Mouse (Mus musculus): Measurements from ENCODE around the gene Gbp4.
"Not testable (repeated sequence)": the region's sequence is repeated elsewhere in the genome, so short reads cannot be mapped to it uniquely, and the experiment has no call there.

Gene Gbp4

GRCm38 (mm10) chr5:105115740-105116139 lies 23.6 kb downstream of the Gbp4 start:
- H3K4me1 ChIP-seq (replicated peaks; ENCODE audit: low read depth, low read length) = no peaks in the 10 kb centered on the region; the same call in 1 of the 2 replicates
- H3K4me3 ChIP-seq (replicated peaks; ENCODE audit: low read length) = no peak overlapping the region
- no peak for TF ChIP-seq POU5F1 (IDR thresholded peaks at IDR 0.05; ENCODE audit: borderline replicate concordance, low read length)
- no peak for TF ChIP-seq NANOG (IDR thresholded peaks at IDR 0.05; ENCODE audit: borderline replicate concordance, low read length)
- no peak for TF ChIP-seq CTCF (conservative IDR thresholded peaks at IDR 0.05; ENCODE audit: low read length)
- H3K9me3 ChIP-seq (ENCODE audit: low read length) = peaks cover 32% of the 10 kb centered on the region
- no peaks in the 10 kb centered on the region for H3K27me3 ChIP-seq (ENCODE audit: insufficient read depth, low read length)
- no peaks in the 10 kb centered on the region for H3K36me3 ChIP-seq (ENCODE audit: insufficient read depth, low read length)

DNA sequence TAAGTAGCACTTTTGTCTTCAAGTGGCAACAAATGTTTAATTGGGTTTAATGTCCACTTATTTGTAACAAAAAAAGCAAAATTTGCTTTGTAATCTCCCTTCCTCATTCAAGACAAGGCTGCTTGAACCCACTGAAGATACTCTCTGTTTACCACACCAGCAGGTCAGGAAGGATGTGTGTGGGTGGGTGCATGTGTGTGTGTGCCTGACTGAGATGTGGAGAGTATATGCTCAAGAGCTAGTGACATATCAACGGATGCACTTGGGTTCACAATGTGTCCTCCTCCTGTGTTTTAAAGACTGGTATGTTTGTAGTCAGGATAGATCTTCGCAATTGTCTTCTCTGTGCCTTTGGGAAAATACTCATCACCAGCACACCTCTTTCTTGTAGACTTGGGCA lies 24.7 kb downstream of the Gbp4 start:
- no peak overlapping the region for H3K4me3 ChIP-seq (replicated peaks; ENCODE audit: low read length)
- H3K4me1 ChIP-seq (replicated peaks; ENCODE audit: low read depth, low read length) = peaks cover 6% of the 10 kb centered on the region; the same call in 1 of the 2 replicates
- H3K9me3 ChIP-seq (ENCODE audit: low read length) = peaks cover 32% of the 10 kb centered on the region
- TF ChIP-seq NANOG (IDR thresholded peaks at IDR 0.05; ENCODE audit: borderline replicate concordance, low read length) (no peak), CTCF (conservative IDR thresholded peaks at IDR 0.05; ENCODE audit: low read length) (no peak), POU5F1 (IDR thresholded peaks at IDR 0.05; ENCODE audit: borderline replicate concordance, low read length) (no peak)
- no peaks in the 10 kb centered on the region for H3K36me3 ChIP-seq (ENCODE audit: insufficient read depth, low read length)
- no peaks in the 10 kb centered on the region for H3K27me3 ChIP-seq (ENCODE audit: insufficient read depth, low read length)

DNA sequence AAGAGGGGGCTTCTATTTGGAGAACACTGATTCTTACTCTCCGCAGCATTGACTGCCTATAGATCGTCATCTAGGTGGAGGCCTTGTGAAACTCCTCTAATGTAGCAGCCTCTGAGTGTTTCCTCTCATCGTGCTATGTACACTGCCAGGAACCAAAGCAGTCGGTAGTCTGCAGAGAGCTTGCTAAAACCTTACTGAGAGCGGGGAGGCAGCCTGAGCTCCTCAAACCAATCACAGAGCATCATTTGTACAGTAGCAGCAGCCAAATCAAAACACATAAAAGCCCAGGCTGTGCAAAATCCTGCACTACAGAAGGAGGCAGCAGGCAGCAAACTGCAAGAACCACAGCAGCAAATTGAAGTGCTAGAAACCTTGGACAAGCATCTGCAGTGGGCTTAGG lies 25.7 kb downstream of the Gbp4 start:
- H3K4me1 ChIP-seq (replicated peaks; ENCODE audit: low read depth, low read length) = peaks cover 11% of the 10 kb centered on the region; the same call in 1 of the 2 replicates
- H3K9me3 ChIP-seq (ENCODE audit: low read length) = peaks cover 32% of the 10 kb centered on the region
- H3K36me3 ChIP-seq (ENCODE audit: insufficient read depth, low read length) = no peaks in the 10 kb centered on the region
- no peaks in the 10 kb centered on the region for H3K27me3 ChIP-seq (ENCODE audit: insufficient read depth, low read length)
- TF ChIP-seq POU5F1 (IDR thresholded peaks at IDR 0.05; ENCODE audit: borderline replicate concordance, low read length) = no peak
- TF ChIP-seq CTCF (conservative IDR thresholded peaks at IDR 0.05; ENCODE audit: low read length) = no peak
- H3K4me3 ChIP-seq (replicated peaks; ENCODE audit: low read length) = no peak overlapping the region

DNA sequence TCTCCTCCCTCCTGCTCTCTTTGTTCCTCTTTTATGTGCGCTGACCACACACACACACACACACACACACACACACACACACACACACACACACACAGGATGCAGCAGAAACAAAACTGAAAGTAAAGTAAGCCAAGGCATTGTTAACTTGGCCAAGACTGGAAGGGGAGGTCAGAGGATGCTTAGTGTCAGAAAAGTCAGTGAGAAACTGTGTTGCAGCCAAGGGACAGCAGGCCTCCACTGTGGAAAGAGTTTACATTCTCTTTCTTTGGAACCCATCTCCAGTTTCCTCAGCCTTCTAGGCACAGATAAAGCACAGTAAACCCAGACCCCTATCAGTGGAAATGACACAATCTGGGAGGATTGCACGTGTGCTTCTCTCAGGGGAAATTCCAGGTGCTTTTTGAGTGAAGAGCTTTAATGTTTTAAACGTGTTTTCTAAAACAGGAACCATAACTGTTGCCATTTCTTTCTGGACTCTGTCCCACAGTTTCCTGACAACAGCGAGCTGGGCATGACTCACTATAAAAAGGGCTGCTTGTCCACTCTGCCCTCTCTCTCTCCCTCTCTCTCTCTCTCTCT lies 29.0 kb downstream of the Gbp4 start:
- peaks cover 11% of the 10 kb centered on the region; the same call in 1 of the 2 replicates for H3K4me1 ChIP-seq (replicated peaks; ENCODE audit: low read depth, low read length)
- H3K9me3 ChIP-seq (ENCODE audit: low read length) = peaks cover 32% of the 10 kb centered on the region
- H3K4me3 ChIP-seq (replicated peaks; ENCODE audit: low read length); H3K36me3 ChIP-seq (ENCODE audit: insufficient read depth, low read length); H3K27me3 ChIP-seq (ENCODE audit: insufficient read depth, low read length): not testable (repeated sequence)

DNA sequence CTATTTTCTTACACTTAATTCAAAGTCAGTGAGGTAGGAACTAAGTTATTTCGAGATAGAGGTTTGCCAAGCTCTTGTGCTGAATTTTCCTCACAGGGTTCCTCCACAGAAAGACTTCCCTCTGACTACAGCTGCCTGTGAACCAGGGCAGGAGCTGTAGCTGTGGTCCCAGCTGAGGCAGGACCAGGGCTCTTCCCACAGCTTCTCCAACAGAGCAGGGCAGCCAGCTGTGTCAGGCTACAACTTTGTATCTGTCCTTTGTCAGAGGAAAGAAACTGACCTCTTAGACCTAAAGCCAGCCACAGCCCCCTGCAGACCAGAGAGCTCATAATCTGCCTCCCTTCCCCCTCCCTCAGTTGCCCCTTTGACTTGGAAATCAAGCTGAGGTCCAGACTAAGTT lies 29.6 kb downstream of the Gbp4 start:
- H3K27me3 ChIP-seq (ENCODE audit: insufficient read depth, low read length); H3K36me3 ChIP-seq (ENCODE audit: insufficient read depth, low read length); H3K4me3 ChIP-seq (replicated peaks; ENCODE audit: low read length): not testable (repeated sequence)
- Histone ChIP-seq H3K4me1 (replicated peaks; ENCODE audit: low read depth, low read length) (peaks cover 11% of the 10 kb centered on the region; the same call in 1 of the 2 replicates), H3K9me3 (ENCODE audit: low read length) (peaks cover 30% of the 10 kb centered on the region)

- peaks cover 11% of the 10 kb centered on the region; the same call in 1 of the 2 replicates for H3K4me1 ChIP-seq (replicated peaks; ENCODE audit: low read depth, low read length)
- not testable (repeated sequence) for H3K9me3 ChIP-seq (ENCODE audit: low read length); H3K36me3 ChIP-seq (ENCODE audit: insufficient read depth, low read length); H3K27me3 ChIP-seq (ENCODE audit: insufficient read depth, low read length); H3K4me3 ChIP-seq (replicated peaks; ENCODE audit: low read length)
These were observed 33.7 kb downstream of the Gbp4 start for GRCm38 (mm10) chr5:105105689-105106088.

DNA sequence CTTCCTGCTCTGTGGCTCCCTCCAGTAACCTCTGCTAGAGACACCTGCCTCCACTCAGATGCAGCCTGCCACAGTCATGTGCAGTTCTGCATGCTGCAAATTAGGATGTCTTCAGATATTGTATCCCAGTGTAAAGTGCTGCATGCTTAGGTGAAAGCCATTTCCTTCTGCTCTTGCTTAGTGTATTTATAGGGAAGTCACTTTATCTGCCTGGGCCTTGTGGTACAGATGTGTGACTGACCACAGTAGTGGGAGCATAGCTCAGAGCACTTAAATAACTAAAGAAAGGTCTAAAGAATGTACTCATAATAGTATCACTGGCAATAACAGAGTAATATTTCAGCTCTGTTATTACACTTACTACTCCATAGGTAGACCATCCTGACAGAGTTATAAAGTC lies 57.5 kb downstream of the Gbp4 start:
- TF ChIP-seq CTCF (conservative IDR thresholded peaks at IDR 0.05; ENCODE audit: low read length) (no peak), POU5F1 (IDR thresholded peaks at IDR 0.05; ENCODE audit: borderline replicate concordance, low read length) (no peak), NANOG (IDR thresholded peaks at IDR 0.05; ENCODE audit: borderline replicate concordance, low read length) (no peak)
- H3K4me3 ChIP-seq (replicated peaks; ENCODE audit: low read length) = no peak overlapping the region
- no peaks in the 10 kb centered on the region for H3K4me1 ChIP-seq (replicated peaks; ENCODE audit: low read depth, low read length)
- H3K27me3 ChIP-seq (ENCODE audit: insufficient read depth, low read length) = no peaks in the 10 kb centered on the region
- no peaks in the 10 kb centered on the region for H3K36me3 ChIP-seq (ENCODE audit: insufficient read depth, low read length)
- H3K9me3 ChIP-seq (ENCODE audit: low read length) = peaks cover 12% of the 10 kb centered on the region

- H3K27me3 ChIP-seq (ENCODE audit: insufficient read depth, low read length); H3K4me1 ChIP-seq (replicated peaks; ENCODE audit: low read depth, low read length): not testable (repeated sequence)
These were observed 71.0 kb downstream of the Gbp4 start for GRCm38 (mm10) chr5:105068356-105068755.

More at GRCm38 (mm10) chr5:105068356-105068755, 71.0 kb downstream of the Gbp4 start:
- not testable (repeated sequence) for H3K9me3 ChIP-seq (ENCODE audit: low read length); H3K36me3 ChIP-seq (ENCODE audit: insufficient read depth, low read length); H3K4me3 ChIP-seq (replicated peaks; ENCODE audit: low read length)

All from E14TG2a.4 (cell line).